Mouse (Mus musculus) spleen, postnatal 10 days (tissue): ENCODE measurements around the gene Selenon.
A peak's percentile ranks its signal among the peaks of the same experiment; 100 is the strongest.

ENCODE experiments used
- DNase-seq, 2 experiments: peaks; one replicate each; pipeline ENCODE4 v3.0.0; 2021 to 2022; ENCODE audit warnings: low spot score in 2 of 2

The Selenon gene

DNA sequence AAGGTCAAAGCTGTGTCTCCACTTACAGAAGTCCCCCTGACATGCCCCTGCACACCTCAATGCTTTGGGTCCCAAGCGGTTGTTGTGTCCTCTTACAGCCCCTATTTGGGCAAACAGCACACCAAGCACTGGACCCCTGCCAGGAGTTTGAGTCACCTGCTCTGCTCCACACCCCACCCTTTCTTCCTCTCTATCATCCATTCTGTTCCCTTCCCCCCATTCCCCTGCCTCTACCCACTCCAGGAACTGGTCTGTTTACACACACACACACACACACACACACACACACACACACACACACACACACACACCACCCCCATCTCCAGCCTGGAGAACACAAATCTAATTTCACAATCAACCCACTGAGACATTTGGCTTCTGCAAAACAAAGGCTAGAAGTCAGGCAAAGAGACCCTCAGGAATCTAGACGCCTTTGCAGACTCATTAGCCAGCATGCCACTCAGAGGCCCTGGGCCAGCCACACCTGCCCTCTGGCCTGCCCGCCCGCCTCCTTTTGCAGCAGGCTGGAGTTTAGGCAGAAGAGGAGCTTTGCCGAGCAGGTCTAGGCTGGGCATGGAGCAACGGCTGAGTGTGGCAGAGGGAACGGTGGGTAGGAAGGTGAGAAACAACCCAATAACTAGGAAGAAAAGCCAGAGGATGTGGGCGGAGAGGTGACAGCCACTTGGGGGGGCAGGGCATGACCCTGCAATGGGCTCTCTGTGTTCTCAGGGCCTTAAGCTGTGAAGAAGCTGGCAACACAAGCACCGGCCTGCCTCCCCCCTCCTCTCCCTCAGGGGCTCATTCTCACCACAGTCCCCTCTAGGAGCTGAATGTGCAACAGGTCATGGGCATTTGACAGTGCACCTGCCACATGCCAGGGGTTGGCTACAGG, 4.9 kb downstream of the Selenon start:
- no peak for DNase-seq

DNA sequence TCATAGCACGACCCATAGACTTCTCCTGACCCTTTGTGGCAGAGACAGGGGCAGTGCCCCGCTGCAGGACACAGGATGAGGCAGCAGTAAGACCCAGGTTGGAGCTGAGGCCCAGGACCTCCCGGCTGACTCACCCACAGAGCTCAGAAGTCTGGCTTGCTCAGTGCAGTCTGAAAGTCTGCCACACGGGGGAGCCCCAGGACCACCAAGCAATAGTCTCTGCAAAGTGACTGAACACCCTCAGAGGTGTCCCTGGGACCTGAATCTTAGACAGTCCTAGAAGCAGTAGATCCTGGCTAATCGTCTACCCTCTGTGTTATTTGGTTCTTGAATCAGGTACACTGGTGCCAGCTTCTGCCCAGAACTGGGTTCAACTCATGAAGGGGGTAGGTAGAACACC, 8.7 kb downstream of the Selenon start:
- DNase-seq = peak; percentile 94 to 95

DNA sequence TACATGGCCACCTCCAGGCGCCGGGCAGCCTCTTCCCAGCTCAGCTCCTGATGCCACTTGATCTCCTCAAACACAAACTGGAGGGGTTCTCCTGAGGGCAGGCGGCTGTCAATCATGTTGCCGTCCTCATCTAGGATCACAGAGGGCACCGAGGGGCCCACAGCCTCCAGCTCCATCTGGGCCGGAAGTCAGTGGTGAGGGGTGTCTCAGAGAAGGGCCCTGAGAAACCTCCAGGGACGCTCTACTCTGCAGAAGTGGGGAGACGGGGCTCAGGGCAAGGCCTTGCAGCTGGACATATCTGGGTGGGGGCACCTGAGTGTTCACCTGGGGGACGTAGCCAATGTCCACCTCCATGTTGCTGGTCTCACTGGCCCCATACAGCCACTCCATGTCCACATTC, 9.2 kb downstream of the Selenon start:
- no peak for DNase-seq

DNA sequence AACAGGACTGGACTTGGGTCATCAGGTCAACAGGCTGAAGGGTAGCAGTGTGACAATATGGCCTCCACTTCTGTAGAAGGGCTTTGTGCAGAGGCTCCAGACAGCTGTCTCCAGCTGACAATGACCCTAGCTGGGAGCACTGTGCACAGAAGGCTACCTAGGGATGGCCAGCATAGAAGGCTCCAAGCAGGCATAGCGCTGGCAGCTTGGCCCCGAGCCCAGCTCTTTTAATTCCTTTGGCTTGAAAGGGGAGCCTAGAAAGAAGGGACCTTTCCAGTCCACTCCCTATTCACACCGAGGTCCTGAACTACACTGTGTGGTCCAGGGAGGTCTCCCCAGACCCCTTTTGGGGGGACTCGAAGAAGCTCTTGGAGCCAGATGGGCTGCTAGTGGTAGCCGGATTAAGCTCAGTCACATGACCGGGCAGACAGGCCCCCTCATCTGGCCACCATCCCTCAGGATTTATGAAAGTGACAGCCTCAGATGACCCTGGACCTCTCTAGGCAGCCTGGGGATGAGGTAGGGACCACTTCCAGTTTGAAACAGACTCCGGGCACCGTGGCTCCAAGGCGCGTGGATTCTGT, 12.9 kb downstream of the Selenon start:
- DNase-seq = no peak

DNA sequence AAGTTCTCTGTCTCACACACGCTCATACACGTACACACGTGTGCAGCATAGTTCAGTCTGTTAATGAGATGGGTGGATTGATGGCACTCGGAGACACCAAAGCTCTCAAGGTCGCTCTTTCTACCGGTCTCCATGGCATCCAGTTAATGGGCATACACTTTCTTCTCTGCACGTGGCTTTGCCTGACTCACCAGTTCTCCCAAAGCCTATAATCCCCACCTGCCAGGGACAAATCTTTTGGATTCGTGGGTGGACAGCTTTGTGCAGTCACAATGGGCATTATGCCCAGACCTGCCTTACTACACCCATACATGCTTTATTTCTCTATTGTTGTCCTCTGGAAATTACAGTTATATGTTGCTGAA, 16.2 kb downstream of the Selenon start:
- no peak for DNase-seq

DNA sequence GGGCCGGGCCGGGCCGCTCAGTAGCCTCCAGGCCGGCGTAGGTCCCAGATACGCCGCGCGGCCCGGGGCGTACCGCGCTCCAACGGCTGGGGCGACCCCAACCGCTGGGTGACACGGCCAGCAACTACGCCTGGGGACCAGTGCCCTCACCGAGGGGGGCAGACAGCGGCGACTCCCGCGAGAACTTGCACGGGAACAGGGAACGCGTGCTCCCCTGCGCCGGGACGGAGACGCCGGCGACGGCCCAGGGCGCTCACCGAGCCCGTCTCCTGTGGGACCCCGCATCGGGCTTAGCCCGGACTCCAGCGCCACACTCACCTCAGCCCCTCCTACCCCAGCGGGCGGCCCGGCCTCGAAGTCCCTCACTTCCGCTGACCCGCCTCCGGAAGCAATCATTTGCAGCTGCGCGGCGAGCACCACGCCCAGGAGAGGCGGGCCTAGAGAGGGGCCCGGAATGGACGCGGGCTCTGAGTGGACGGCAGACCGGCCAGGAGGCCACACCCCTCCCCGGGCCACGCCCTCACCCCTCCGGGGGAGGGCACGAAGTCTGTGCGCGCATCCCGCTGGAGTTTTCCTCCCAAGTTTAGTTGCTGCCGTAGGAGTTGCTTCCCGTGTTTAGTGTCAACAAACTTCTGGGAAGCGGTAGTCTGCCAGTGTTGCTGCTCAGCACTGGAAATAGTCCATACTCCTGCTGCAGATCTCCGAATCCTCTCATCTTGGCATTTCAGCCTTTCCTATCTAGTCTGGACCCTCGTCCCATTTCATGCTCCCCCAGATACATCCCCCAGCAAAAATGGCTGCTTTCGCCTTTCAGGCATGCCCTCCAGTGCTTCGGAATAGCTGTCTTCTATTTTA, 16.8 kb downstream of the Selenon start, which contains the start of gene Mtfr1l:
Gene Mtfr1l, minus strand, starts transcription at position 456 of the 855 bp plus-strand sequence.
- DNase-seq = peak; percentile 90 to 97

DNA sequence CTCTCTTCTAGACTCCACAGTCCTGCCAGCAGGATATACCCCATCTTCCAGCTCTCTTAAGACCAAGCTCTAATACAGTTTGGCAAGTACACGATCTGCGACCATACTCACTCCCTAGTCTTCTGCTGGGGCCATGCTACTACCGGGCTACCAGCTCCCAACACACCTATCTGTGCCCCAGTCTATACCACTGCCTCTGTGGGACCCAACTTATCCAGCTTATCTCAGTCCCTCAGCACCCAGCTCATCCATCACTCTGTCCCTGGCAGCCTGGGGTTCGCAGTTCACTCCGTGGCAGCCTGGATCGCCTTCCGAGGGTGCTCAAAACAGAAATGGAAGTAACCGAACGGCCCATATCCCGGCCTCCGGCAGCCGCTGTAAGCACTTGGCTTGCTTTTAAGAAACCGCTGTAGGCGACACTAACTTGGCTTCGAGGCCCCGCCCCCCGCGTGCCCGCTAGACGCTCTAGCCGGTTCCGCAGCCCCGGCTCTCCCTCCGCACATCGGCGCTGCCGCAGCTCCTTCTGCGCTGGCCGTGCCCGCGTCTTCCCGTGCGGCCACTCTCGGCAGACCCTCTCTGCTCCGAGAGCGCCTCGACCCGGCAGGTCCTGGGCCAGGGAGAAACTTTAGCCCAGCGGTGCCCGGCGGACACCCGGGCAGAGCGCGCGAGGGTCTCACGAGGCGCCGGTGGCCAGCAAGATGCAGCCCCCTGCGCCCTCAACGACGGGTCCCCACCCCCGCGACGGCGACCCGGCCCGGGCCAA, 17.7 kb downstream of the Selenon start:
- DNase-seq = peak; percentile 82 to 91

DNA sequence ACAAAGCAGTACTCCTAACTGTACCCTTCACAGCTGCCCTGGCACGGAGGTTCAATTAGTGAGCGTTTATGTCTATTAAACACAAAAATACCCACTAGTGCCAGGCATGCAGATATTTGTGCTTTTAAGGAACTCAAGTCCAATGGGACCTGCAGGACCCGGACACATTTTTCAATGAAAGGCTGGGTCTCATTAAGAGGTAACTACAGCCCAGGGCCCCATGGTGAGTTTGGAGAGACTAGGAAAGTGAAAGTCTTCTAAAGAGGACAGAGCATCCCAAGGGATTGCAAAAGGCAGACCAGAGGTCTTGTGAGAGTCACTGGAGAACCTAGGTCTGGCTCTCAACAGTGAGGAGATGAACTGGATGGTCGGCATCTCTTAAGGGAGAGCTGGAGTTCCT, 18.5 kb downstream of the Selenon start:
- DNase-seq = no peak

DNA sequence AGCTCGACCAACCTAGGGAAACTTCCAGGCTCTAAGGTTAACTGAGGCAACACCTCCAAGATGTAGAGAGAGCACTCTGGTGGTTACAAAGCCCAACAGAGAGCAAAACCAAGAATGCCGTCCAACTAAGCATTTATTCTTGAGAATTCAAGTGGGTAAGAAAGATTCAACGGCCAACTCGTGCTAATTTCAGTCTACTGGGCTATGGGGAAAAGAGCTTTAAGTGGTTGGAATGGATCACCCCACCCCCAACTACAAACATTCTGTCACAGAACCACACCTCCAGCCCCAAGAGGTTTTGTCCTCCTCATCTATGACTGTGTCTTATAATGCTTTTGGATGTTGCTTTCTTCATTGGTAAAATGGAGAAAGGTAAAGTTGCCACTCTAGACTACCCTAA, 19.0 kb downstream of the Selenon start:
- DNase-seq = no peak

DNA sequence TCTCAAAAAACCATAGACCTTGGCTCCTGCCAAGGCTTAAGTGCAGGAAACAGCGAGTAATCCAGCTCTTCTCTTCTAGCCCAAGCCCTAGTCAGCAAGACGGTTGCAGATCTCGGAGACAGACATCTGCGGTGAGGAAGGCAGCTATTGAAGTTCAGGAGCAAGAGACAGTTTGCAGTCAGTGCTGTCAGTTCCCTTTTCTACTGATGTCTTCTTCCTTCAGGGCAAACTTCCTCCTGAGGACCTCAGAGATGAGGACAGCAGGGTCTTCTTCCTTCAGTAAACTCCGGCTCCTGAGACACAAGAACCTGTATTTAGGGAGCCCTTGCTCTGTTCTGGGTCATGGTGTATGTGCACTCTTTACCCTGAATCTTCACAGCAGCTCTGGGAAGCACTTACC, 25.7 kb downstream of the Selenon start:
- peak in 1 of 2 experiments; percentile 9 for DNase-seq

DNA sequence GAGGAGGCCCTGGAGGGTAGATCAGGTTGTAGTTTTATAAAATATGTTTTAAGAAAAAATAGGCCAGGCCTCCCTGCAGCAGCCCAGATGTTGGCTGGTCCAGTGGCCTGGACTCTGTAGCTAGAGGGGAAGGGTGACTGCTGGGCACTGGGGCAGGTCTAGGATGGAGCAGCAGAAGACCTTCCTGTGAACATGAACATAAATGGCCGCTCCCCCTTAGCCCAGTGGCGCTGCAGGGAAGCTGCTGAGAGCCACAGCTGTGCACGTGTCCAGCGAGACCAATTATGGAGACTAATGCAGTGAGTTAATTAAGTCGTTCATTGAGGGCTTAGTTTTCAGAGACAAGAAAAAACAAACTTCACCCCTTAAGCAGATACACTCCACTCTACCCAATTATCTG, 26.2 kb downstream of the Selenon start:
- DNase-seq = peak in 1 of 2 experiments; percentile 10

DNA sequence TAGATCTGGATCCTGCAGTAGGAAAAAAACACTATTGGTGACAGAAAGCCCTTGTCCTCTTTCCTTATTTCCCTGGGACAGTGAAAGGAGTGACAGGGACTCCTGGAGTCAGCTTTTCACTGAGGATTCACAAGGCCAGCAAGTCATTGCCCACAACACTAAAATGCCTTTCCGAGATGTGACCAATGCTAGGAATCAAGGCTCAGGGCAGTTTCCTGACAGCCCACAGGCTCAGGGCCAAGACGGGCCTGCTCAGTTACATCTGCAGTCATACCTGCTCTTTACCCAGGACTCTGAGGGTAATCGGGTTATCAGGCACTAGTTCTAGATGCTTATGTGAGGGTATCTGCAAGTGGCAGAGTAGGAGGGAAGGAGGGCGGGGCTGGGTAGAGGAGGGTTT, 28.5 kb downstream of the Selenon start:
- no peak for DNase-seq

DNA sequence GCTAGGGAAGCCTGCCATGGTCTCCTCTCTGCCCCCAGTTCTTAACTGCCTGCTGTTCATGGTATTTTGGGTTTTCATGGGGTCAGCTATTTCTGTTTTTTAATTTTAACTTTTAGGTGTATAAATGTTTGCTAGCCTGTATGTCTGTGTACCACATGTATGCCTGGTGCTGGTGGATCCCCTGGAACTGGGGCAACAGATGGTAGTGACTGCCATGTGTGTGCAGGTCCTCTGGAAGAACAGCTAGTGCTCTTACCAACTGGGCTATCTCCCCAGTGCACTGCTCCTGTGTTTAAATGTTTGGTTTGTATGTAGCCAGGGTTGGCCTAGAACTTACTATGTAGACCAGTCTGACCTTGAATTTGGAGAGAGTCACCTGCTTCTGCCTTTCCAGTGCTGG, 32.7 kb downstream of the Selenon start:
- no peak for DNase-seq

DNA sequence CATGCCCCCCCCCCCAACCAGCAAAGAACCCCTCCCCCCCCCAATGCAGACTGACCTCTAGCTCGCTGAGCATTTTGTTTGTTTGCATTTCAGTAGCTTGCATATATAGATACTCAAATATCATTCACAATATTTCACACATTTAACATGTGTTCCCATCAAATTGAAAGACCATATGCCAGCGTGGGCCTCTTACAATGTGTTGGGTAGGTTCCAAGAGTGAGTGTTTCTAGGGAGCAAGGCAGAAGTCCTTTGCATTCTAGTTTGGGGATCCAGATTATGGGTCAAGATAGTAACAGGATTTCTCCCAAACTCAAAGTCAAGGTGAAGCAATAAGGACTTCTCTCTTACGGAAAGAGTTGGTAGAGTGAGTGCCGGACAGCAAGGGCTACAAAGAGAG, 33.4 kb downstream of the Selenon start:
- no peak for DNase-seq

DNA sequence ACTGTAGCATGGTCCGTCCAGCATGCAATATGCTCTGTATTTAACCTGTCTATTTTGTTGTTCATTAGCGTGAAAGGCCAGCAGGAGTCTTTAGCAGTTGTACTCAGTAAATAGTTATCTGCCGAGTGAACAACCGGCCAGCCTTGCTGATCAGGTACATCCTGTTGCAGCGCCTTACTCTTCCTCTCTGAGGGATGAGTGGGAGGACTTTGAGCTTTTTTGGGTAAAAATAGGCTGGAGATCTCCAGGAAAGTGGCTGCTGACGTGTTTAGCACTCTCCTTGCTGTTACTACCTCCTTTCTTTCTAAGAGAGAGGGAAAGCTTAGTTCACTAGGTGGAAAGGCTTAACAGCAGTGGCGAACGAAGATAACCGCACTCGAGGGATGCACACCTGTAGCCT, 34.2 kb downstream of the Selenon start:
- DNase-seq = no peak

DNA sequence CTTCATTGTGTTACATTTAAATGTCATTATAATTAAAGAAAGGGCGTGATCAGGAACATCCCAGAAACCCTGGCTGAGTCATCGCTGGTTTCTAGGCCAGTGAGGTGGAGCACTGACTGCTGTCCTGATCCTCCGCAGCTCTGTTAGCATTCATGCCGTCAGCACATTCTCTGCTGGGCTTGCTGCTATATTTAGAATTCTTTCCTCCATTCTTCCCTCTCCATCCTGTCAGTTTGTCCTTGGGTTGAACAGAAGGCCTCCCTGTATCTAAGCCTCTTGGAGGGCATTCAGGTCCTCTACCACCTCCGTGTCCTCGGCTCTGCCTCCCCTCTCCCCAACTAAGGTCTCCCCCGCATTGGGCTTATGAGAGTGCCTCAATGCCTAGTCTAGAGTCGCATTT, 35.0 kb downstream of the Selenon start:
- DNase-seq = no peak

DNA sequence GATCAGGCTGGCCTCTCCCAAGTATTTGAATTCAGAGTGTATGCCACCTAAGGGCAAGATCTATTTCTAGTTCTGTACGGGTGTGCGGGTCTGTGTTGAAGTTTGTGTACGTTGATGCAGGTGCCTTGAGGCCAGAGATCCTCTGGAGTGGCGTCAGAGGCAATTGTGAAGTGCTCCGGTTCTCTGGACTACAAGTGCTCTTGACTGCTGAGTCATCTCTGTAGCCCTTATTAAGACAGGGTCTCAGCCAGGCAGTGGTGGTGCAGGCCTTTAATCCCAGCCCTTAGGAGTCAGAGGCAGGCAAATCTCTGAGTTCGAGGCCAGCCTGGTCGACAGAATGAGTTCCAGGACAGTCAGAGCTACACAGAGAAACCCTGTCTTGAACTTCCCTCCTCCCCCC, 36.4 kb downstream of the Selenon start:
- no peak for DNase-seq

DNA sequence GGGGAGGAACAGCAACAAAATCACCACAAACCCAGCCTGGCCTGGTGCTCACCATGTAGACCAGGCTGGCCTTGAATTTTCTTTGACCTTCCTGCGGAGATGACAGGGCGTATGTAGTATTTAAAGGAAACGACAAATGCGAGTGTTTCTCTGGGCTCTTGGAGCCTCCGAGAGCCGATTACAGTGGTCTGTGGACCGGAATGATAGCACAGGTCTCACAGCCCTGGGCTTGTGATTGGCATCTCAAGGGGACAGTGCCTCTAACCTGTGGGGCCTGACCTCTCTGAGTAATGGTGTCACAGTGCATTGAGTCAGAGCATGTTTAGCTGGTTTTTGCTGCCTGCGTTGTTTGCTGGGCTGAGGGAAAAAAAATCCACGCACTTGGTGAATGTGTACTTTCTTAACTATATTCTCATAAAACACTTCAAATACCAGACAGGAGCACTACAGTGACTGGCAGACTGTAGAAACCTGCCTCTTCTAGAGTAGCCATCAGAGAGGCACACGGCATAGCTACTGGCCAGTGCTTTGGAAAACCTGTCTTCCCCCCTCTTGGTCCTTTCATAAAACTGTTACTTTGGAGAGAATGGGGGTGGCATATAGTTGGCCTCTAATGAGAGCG, 37.5 kb downstream of the Selenon start:
- no peak for DNase-seq

DNA sequence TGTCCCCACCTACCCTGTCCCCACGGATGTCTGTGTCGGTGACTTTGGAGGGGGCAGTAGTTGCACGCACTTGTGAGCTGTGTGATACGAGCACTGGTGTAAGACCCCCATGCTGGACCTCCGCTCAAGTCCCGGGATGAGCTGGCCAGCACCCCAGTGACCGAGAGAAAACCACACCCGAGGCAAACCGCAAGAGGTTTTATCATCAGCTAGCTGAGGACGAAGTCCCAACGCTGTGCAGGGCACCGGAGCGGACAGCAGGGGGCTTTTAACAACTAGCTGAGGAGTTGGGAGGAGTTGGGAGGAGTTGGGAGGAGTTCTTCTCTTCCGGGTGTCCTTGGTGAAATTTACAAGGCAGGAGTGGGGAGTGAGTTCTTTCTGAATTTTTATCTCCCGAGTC, 39.2 kb downstream of the Selenon start:
- DNase-seq = peak; percentile 57 to 83

DNA sequence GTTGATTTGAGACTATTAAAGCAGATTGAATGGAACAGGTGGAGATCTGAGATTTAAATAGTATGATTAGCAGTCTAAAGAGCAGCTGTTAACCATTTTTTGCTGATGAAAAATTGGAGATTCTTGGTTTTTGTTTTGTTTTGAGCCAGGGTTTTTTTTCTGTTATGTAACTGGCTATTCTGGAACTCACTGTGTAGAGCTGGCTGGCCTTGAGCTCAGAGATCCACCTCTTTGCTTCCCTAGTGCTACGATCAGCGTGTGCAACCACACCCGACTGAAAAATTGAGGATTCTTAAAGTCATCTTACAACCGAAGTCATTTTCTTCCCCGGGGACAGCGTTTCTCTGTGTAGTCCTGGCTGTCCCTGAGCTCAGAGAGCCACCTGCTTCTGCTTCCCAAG, 40.2 kb downstream of the Selenon start:
- no peak for DNase-seq

DNA sequence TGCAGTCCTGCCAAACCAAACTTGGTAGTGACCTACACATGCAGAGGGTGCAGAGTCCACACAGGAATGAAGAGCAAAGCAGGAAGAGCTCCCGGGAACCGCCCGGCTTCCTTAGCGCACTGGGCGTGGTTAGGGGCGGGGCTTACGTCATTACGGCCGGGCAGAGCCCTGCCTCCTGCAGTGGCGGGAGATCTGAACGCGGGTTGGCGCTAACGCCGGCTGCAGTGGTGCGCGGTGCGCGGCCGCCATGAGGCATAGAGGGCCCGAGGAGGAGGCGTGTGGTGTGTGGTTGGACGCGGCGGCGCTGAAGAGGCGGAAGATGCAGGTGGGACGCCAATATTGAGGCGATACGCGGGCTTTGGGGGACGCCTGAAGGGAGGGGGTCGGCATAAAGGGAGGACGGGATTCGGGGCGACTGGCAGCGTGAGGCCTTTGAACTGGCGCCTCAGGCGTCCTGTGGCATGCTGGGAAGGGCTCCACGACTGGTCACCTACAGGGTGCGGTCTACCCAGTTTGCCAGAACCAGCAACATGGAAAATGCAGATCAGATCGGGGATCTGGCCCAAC, 41.0 kb downstream of the Selenon start, which contains the start of gene Aunip:
Gene Aunip, plus strand, starts transcription at position 155 of the 567 bp plus-strand sequence.
- peak; percentile 85 to 95 for DNase-seq
